Mouse (Mus musculus): ENCODE measurements around the gene Tulp3. TPM values are rescaled to one million over a fixed set of nuclear protein-coding genes. Genes with fewer than 3 reads are reported as not detected.

Tulp3 gene
- polyA plus RNA-seq, 2 experiments from 2014 or later, result 2.0 to 2.5 TPM

- ATAC-seq, result no peak
Observed at GRCm38 (mm10) chr6:128296750-128297393, 58.8 kb downstream of the Tulp3 start.

GRCm38 (mm10) chr6:128295876-128296749 is 59.5 kb downstream of the Tulp3 start:
- no peak for ATAC-seq

GRCm38 (mm10) chr6:128291284-128291683 is 64.4 kb downstream of the Tulp3 start:
- ATAC-seq, result no peak

GRCm38 (mm10) chr6:128288681-128289080 is 67.0 kb downstream of the Tulp3 start:
- no peak for ATAC-seq

GRCm38 (mm10) chr6:128285792-128286430 is 69.7 kb downstream of the Tulp3 start:
- no peak for ATAC-seq

GRCm38 (mm10) chr6:128282126-128282525 is 73.5 kb downstream of the Tulp3 start:
- no peak for ATAC-seq

- ATAC-seq, result no peak
Observed at GRCm38 (mm10) chr6:128280472-128281145, 75.0 kb downstream of the Tulp3 start.

- ATAC-seq, result no peak
Observed at GRCm38 (mm10) chr6:128279608-128280007, 76.0 kb downstream of the Tulp3 start.

- ATAC-seq, result no peak
Observed at GRCm38 (mm10) chr6:128279099-128279498, 76.6 kb downstream of the Tulp3 start.

- ATAC-seq, result no peak
Observed at GRCm38 (mm10) chr6:128277132-128278085, 78.2 kb downstream of the Tulp3 start.

- ATAC-seq, result no peak
Observed at GRCm38 (mm10) chr6:128276349-128276748, 79.3 kb downstream of the Tulp3 start.

- ATAC-seq, result no peak
Observed at GRCm38 (mm10) chr6:128275506-128276064, 80.1 kb downstream of the Tulp3 start.

- no peak for ATAC-seq
Observed at GRCm38 (mm10) chr6:128273507-128273906, 82.1 kb downstream of the Tulp3 start.

GRCm38 (mm10) chr6:128272754-128273153 is 82.9 kb downstream of the Tulp3 start:
- ATAC-seq, result no peak

Other genes with a start within 250 kb of the Tulp3 start
- under 1 TPM; 0.08 to 0.23 TPM for gene Tspan9, start 212.3 kb downstream of the Tulp3 start, polyA plus RNA-seq (2017; shearing (Covaris generic))
- gene Tead4, start 55.0 kb downstream of the Tulp3 start, polyA plus RNA-seq (2017; shearing (Covaris generic)), result not detected
- 10 to 100 TPM; 64.4 to 75.0 TPM for gene Rhno1, start 7.1 kb upstream of the Tulp3 start, polyA plus RNA-seq (2017; shearing (Covaris generic))
- 1 to 10 TPM; 3.8 to 4.0 TPM for gene Foxm1, start 7.1 kb upstream of the Tulp3 start, polyA plus RNA-seq (2017; shearing (Covaris generic))
- gene Tex52, start 19.6 kb upstream of the Tulp3 start, polyA plus RNA-seq (2017; shearing (Covaris generic)), result not detected
- gene Gm44596, start 19.7 kb upstream of the Tulp3 start, polyA plus RNA-seq (2017; shearing (Covaris generic)), result not detected
- 1 to 10 TPM; 2.9 to 3.6 TPM for gene Nrip2, start 43.4 kb upstream of the Tulp3 start, polyA plus RNA-seq (2017; shearing (Covaris generic))
- 10 to 100 TPM; 17.6 to 20.6 TPM for gene Itfg2, start 69.1 kb upstream of the Tulp3 start, polyA plus RNA-seq (2017; shearing (Covaris generic))
- gene Fkbp4, start 82.8 kb upstream of the Tulp3 start, polyA plus RNA-seq (2017; shearing (Covaris generic)), result 10 to 100 TPM; 47.6 to 76.7 TPM
- gene Pzp, start 170.9 kb upstream of the Tulp3 start, polyA plus RNA-seq (2017; shearing (Covaris generic)), result under 1 TPM in 1 of 2 experiments, not detected in 1; 0.24 TPM
- gene A2ml1, start 225.8 kb upstream of the Tulp3 start, polyA plus RNA-seq (2017; shearing (Covaris generic)), result under 1 TPM in 1 of 2 experiments, not detected in 1; 0.45 TPM

All from activated CD4-positive, CD25-positive, alpha-beta regulatory T cell, adult 4 months (primary cell).